Mouse (Mus musculus): ENCODE measurements around the gene Bcar3. TPM values are rescaled to one million over a fixed set of nuclear protein-coding genes. Genes with fewer than 3 reads are reported as not detected.

Gene Bcar3
- total RNA-seq (2023), result 5.1 and 5.9 TPM in 2 replicates

DNA sequence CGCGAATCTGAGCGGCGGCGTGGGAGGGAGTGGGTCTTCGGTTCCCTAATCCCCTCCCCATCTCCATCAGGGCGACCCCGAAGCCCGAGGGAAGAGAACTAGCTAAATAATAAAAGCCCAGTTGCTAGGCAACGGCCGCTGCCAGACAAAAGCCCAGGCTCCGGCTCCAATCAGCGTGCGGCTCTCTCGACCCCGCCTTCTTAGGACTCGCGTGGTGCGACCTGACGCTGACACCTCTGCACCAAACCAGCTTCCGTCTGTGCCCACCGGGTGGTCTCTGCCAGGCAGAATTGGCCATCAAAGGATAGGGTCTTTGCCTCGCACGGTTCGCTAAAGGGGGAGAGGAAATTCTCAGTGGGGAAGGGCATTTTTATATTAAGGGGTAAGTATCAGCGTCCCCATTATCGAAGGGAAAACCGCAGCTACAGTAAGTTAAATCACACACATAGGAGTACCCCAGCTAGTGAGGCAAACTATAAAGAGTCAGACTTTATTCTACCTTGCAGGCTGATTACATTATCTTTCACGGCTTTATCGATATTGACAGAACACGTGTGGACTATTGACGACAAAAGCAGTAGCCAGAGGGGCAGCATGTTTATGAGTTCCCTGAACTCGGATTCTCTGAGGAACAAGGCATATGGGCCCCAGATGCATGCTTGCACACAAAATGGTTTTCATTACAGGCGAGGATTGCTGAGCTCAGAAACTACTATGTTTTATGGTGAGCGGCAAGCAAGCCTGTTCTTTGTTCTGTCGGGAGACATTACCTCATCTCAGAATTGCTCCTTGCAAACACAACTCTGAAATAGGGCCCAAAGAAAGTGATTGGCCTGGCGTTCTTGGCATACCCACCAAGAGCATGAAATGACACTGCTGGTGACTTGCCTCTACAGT, at the start of gene Bcar3:
Gene Bcar3 (plus strand): TSS at position 183 of the 897 bp plus-strand sequence.

DNA sequence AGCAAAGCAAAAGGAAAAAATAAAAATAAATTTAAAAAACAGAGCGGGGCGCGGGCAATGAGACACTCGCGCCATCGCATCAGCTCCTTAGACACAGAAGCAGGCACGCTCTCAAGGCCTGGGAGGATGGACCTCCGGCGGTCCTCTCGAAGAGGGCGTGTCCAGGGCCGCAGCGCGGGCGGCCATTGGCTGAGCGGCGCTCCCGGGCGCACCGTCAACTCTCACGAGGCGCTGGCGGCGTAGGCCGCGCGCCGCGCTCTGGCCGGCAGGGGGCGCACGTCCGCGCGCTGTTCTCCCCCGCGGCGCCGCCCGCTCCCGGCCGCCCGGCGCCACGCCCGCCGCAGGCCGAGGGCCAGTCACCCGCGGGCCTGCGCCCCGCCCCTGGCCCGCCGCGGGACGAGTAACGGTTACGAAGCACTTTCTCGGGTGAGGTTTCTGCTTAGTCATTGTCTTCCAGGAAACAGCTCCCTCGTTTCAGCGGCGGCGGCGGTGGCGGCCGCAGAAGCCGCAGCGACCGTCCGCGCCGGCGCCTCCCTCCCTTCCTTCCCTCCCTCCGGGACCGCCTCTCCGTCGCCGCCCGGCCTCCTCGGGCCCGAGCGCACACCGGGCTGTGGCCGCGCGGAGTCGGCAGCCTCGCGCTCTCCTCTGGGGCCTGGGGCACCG, 48.6 kb upstream of the Bcar3 start, which contains the start of gene Gclm:
Gene Gclm (plus strand): TSS at position 343 of the 663 bp plus-strand sequence.

GRCm38 (mm10) chr3:122274241-122275024, 19.5 kb upstream of the Bcar3 start, which contains the start of gene Dnttip2:
Gene Dnttip2, plus strand, starts transcription at chr3:122274388.

Other genes starting within 250 kb of the Bcar3 start
- 0.59 and 1.0 TPM in 2 replicates for gene Abca4, start 249.7 kb upstream of the Bcar3 start, total RNA-seq (2023)
- gene Gclm, start 48.6 kb upstream of the Bcar3 start, total RNA-seq (2023), result 33.0 and 43.4 TPM in 2 replicates
- gene Dnttip2, start 19.7 kb upstream of the Bcar3 start, total RNA-seq (2023), result 54.4 and 57.1 TPM in 2 replicates